Mouse (Mus musculus): ENCODE measurements around the gene Fbln7. TPM values are rescaled to one million over a fixed set of nuclear protein-coding genes. Genes with fewer than 3 reads are reported as not detected.

Fbln7 gene
- 2.2 and 2.9 TPM in 2 replicates for polyA plus RNA-seq (2014; fragmentation: Nextera tagmentation; extraction: Ambion mirVana)

DNA sequence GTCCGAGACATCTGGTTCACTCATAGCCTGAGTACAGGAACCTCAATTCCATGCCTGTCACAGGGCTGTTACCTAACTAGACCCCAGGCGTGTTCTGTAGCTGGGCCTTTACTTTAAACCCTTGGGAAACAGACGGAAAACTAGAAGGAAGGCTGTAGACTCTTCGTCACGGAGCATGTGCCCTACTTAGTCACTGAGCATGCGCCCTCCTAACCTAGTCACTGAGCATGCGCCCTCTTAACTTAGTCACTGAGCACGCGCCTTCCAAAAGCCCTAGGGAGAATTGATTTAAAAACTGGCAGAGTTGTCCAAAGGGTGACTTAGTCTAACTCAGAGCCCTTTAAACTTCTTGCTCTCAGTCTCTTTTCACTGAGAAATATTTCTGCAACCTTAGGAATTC is at the start of gene Fbln7:
Gene Fbln7, plus strand, starts transcription at position 346 of the 400 bp plus-strand sequence.
- WGBS, result 92% methylated on average over 9 of the region's 9 CpGs
- peak within 1 kb of the TSS; percentile 93 for H3K4me2 ChIP-seq (ENCODE audit: low read depth, low read length, severe bottlenecking)
- no peaks in the 10 kb centered on the region; the same call in 1 of the 2 replicates for H3K27me3 ChIP-seq (ENCODE audit: control insufficient read depth, insufficient read depth, low read length)
- H3K4me3 ChIP-seq (ENCODE audit: low read depth, low read length), result peak within 1 kb of the TSS; percentile 49
- no peak within 1 kb of the TSS for H3K27ac ChIP-seq (ENCODE audit: low read depth, low read length)
- no peaks in the 10 kb centered on the region for H3K36me3 ChIP-seq (ENCODE audit: control insufficient read depth, insufficient read depth, low read length)
- DNase-seq (ENCODE audit: low spot score) (no peak), ATAC-seq (replicated peaks; ENCODE audit: low FRiP score) (no peak)
- H3K9me3 ChIP-seq (ENCODE audit: control insufficient read depth, low read length), result no peaks in the 10 kb centered on the region
- peaks cover 5% of the 10 kb centered on the region; the same call in 1 of the 2 replicates for H3K4me1 ChIP-seq (replicated peaks; ENCODE audit: control insufficient read depth, insufficient read depth, low read length)
- peak within 1 kb of the TSS; percentile 63 for H3K9ac ChIP-seq (ENCODE audit: low read length)

DNA sequence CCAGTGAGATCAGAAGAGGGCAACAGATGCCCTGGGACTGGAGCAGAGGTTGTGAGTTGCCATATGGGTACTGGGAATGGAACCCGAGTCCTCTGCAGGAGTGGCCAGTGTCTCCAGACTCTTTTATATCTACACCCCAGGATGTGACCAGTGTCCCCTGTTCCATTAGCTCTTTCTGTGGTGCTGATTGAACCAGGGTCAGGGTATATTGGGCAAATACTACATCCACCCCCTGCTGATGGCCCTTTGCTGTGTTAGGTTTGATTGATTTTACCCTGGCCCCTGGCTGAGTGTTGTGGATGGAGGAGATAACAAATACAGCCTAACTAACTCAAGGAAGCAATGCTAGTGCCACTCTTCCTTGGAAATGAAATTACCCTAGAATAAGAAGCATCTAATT is 46.5 kb upstream of the Fbln7 start:
- H3K4me1 ChIP-seq (replicated peaks; ENCODE audit: control insufficient read depth, insufficient read depth, low read length), result no peaks in the 10 kb centered on the region
- H3K27me3 ChIP-seq (ENCODE audit: control insufficient read depth, insufficient read depth, low read length), result no peaks in the 10 kb centered on the region
- no peak overlapping the region for H3K4me2 ChIP-seq (ENCODE audit: low read depth, low read length, severe bottlenecking)
- no peaks in the 10 kb centered on the region for H3K36me3 ChIP-seq (ENCODE audit: control insufficient read depth, insufficient read depth, low read length)
- H3K27ac ChIP-seq (ENCODE audit: low read depth, low read length), result no peak overlapping the region
- 70% methylated on average over 1 of the region's 1 CpGs for WGBS
- no peak overlapping the region for H3K4me3 ChIP-seq (ENCODE audit: low read depth, low read length)
- H3K9ac ChIP-seq (ENCODE audit: low read length), result no peak overlapping the region
- ATAC-seq (replicated peaks; ENCODE audit: low FRiP score), result no peak
- no peaks in the 10 kb centered on the region for H3K9me3 ChIP-seq (ENCODE audit: control insufficient read depth, low read length)
- no peak for DNase-seq (ENCODE audit: low spot score)

DNA sequence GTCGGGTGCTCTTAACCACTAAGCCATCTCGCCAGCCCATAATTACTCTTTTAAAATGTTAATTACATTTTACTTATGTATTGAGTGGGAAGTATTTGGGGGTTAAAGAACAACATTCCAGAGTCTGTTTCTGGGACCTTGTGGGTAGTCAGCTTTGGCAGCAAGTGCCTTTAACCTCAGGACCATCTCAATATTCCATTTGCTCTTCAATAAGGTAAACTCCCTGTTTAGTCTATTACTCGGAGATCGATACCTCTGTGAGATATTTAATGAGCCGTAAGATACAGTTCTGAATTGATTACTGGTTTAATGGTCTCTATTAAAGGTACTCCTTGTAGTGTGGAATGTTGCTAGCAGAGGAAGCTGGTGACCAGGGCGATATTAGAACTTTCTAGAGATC is 45.9 kb upstream of the Fbln7 start:
- Histone ChIP-seq H3K4me3 (ENCODE audit: low read depth, low read length) (peak overlapping the region; percentile 80; the same call in 1 of the 2 replicates), H3K4me1 (replicated peaks; ENCODE audit: control insufficient read depth, insufficient read depth, low read length) (no peaks in the 10 kb centered on the region), H3K9me3 (ENCODE audit: control insufficient read depth, low read length) (no peaks in the 10 kb centered on the region), H3K27ac (ENCODE audit: low read depth, low read length) (no peak overlapping the region), H3K36me3 (ENCODE audit: control insufficient read depth, insufficient read depth, low read length) (no peaks in the 10 kb centered on the region), H3K27me3 (ENCODE audit: control insufficient read depth, insufficient read depth, low read length) (no peaks in the 10 kb centered on the region), H3K9ac (ENCODE audit: low read length) (no peak overlapping the region), H3K4me2 (ENCODE audit: low read depth, low read length, severe bottlenecking) (peak overlapping the region; percentile 57; the same call in 1 of the 2 replicates)
- ATAC-seq (replicated peaks; ENCODE audit: low FRiP score) (no peak), DNase-seq (ENCODE audit: low spot score) (no peak)
- 48% methylated on average over 6 of the region's 6 CpGs for WGBS

DNA sequence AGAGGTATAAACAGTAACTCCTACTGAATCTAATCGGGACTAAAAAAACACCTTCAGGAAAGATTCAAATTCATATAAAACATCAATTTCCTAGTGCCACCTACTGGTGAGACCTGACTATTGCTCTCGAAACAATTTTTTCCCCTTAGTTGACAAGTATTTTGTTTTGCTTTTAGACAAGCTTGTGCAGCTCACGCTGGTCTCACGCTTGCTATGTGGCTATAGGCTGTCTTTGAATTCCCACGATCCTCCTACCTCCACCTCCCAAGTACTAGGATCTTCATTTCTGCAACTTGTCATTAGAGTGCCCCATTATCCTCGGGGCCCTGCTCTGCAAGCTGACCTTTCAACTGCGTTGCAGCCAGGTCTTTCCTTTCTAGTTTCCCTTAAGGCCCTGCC is 45.4 kb upstream of the Fbln7 start:
- H3K4me3 ChIP-seq (ENCODE audit: low read depth, low read length), result peak overlapping the region; percentile 80
- under 1% methylated on average over 7 of the region's 7 CpGs for WGBS
- H3K9ac ChIP-seq (ENCODE audit: low read length), result no peak overlapping the region
- peak overlapping the region; percentile 57 for H3K4me2 ChIP-seq (ENCODE audit: low read depth, low read length, severe bottlenecking)
- no peaks in the 10 kb centered on the region for H3K27me3 ChIP-seq (ENCODE audit: control insufficient read depth, insufficient read depth, low read length)
- H3K4me1 ChIP-seq (replicated peaks; ENCODE audit: control insufficient read depth, insufficient read depth, low read length), result no peaks in the 10 kb centered on the region
- no peak for DNase-seq (ENCODE audit: low spot score)
- no peak; the same call in 1 of the 2 replicates for ATAC-seq (replicated peaks; ENCODE audit: low FRiP score)
- H3K27ac ChIP-seq (ENCODE audit: low read depth, low read length), result 0 out of 2 replicates have a peak overlapping the region, but pooled peaks have one; percentile 43
- no peaks in the 10 kb centered on the region for H3K36me3 ChIP-seq (ENCODE audit: control insufficient read depth, insufficient read depth, low read length)
- no peaks in the 10 kb centered on the region for H3K9me3 ChIP-seq (ENCODE audit: control insufficient read depth, low read length)

DNA sequence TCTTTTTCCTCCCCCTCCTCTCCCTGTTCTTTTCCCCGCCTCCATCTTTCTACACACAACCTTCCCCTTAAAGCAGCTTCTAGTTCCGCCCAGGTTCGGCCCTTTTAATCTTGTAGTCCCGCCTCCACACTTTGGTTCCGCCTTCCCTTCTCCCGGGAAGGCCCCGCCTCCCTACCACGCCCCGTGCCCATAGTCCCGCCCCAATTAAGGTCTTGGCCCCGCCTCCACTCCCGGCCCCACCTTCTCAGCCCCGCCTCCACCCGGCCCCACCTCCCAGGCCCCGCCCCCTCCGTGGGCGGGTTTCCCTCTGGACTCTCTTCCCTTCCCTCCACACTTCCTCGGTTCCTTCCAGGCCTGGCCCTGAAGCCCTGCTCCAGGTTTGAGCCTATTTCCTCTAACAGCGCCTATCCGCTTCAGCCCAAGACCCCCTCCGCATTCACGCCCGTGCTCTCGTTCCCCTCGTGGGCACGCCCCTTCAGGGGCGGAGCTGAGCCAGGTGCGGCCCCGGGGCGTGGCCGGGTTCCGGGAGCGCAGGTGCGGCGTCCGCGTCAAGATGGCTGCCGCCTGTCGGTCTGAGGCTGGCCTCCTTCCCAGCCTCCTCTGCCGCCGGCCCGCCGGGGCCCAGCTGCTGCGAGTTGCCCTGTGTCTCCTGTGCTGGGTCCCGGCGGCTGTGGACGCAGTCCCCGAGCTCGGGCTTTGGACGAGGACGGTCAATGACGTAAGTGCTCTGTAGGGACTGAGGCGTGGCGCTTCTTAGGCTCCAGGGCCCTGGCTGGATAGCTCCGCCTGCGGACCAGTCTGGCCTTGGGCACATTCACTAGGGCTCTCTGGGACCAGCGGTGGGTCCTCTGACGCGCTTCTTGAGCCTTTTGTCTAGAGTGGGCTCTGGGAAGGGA is 44.7 kb upstream of the Fbln7 start, which contains the start of gene Tmem87b:
Gene Tmem87b, plus strand, starts transcription at position 333 of the 896 bp plus-strand sequence.
- Histone ChIP-seq H3K4me1 (replicated peaks; ENCODE audit: control insufficient read depth, insufficient read depth, low read length) (no peaks in the 10 kb centered on the region), H3K4me3 (ENCODE audit: low read depth, low read length) (peak within 1 kb of the TSS; percentile 80), H3K9me3 (ENCODE audit: control insufficient read depth, low read length) (no peaks in the 10 kb centered on the region), H3K36me3 (ENCODE audit: control insufficient read depth, insufficient read depth, low read length) (no peaks in the 10 kb centered on the region), H3K27ac (ENCODE audit: low read depth, low read length) (peak within 1 kb of the TSS; percentile 94), H3K27me3 (ENCODE audit: control insufficient read depth, insufficient read depth, low read length) (no peaks in the 10 kb centered on the region), H3K4me2 (ENCODE audit: low read depth, low read length, severe bottlenecking) (peak within 1 kb of the TSS; percentile 57), H3K9ac (ENCODE audit: low read length) (peak within 1 kb of the TSS; percentile 84)
- WGBS, result under 1% methylated on average over 58 of the region's 59 CpGs
- DNase-seq (ENCODE audit: low spot score), result peak; percentile 99
- peak; percentile 91 for ATAC-seq (replicated peaks; ENCODE audit: low FRiP score)

DNA sequence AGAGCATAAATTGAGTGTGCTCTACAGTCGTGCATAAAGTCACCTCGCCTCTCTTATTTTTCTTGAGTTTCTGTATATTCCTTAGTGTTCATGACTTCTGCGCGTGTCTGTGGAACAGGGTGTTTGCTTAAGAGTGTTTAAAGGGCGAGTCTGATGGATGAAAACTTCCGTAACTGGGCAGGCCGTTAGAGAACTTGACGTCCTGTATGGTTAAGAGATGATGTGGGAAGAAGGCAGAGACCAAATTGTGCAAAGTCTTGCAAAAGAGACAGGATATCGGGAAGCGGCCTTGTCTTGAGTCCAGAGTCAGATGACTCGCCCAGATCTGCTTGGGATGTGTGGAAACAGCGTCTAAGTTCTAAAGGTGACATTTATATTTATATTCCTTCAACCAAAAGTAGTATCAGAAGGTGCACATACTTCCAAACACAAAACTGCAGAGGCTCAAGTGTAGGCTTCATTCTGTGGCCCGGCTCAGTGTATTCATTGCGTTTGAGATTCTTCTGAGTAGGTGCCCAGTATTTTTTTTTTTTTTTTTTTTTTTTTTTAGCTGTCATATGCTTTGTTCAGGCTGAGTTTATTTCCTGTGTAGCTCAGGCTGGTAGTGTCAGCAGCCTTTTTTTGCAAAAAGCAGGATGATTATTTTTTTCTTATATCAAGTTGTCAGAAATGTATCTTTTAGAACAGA is 43.7 kb upstream of the Fbln7 start:
- Histone ChIP-seq H3K4me1 (replicated peaks; ENCODE audit: control insufficient read depth, insufficient read depth, low read length) (no peaks in the 10 kb centered on the region), H3K4me2 (ENCODE audit: low read depth, low read length, severe bottlenecking) (peak overlapping the region; percentile 57), H3K27me3 (ENCODE audit: control insufficient read depth, insufficient read depth, low read length) (no peaks in the 10 kb centered on the region), H3K9me3 (ENCODE audit: control insufficient read depth, low read length) (no peaks in the 10 kb centered on the region), H3K27ac (ENCODE audit: low read depth, low read length) (peak overlapping the region; percentile 94), H3K9ac (ENCODE audit: low read length) (peak overlapping the region; percentile 84), H3K4me3 (ENCODE audit: low read depth, low read length) (peak overlapping the region; percentile 80), H3K36me3 (ENCODE audit: control insufficient read depth, insufficient read depth, low read length) (no peaks in the 10 kb centered on the region)
- ATAC-seq (replicated peaks; ENCODE audit: low FRiP score) (no peak), DNase-seq (ENCODE audit: low spot score) (no peak)
- 25% methylated on average over 14 of the region's 14 CpGs for WGBS

DNA sequence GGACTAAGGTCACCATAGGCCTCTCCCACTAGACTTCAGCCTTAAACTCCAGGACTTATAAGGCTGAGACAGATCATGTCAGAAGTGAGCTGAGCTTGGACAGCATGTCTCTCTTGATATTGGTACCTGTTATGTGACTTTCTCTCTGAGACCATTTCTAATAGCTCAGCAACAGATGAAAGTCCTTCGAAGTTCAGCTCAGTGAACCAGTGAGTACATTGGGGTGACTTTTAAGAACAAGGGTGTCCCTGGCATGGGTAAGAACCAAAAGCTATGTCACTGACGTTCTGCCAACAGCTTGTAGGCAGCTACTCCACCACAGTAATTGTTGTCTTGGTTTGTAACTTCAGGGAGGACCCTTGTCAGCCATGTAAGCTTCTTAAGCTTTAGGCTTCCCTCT is 42.1 kb upstream of the Fbln7 start:
- H3K36me3 ChIP-seq (ENCODE audit: control insufficient read depth, insufficient read depth, low read length), result no peaks in the 10 kb centered on the region
- no peak overlapping the region for H3K4me2 ChIP-seq (ENCODE audit: low read depth, low read length, severe bottlenecking)
- no peaks in the 10 kb centered on the region for H3K27me3 ChIP-seq (ENCODE audit: control insufficient read depth, insufficient read depth, low read length)
- ATAC-seq (replicated peaks; ENCODE audit: low FRiP score) (no peak), DNase-seq (ENCODE audit: low spot score) (no peak)
- no peak overlapping the region for H3K9ac ChIP-seq (ENCODE audit: low read length)
- no peak overlapping the region for H3K4me3 ChIP-seq (ENCODE audit: low read depth, low read length)
- H3K27ac ChIP-seq (ENCODE audit: low read depth, low read length), result no peak overlapping the region
- 92% methylated on average over 2 of the region's 2 CpGs for WGBS
- no peaks in the 10 kb centered on the region for H3K4me1 ChIP-seq (replicated peaks; ENCODE audit: control insufficient read depth, insufficient read depth, low read length)
- no peaks in the 10 kb centered on the region for H3K9me3 ChIP-seq (ENCODE audit: control insufficient read depth, low read length)

DNA sequence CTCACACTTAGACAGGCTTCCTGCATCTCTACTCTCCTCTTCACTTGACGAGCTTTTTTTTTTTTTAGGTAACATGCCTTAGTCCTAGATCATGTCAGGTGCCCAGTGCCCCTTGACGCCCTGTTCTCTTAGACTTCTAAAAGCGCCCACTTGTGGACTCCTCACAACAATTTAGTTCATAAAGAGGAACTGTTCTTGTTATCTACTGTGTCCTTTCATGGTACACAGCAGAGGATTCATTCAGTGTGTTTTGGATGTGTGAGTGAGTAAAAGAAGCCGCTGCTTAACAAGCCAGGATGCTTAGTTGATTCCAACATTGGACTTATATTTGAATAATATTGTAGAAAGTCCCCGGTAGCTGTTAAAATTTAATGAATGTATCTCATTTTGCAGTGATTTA is 38.9 kb upstream of the Fbln7 start:
- Histone ChIP-seq H3K4me3 (ENCODE audit: low read depth, low read length) (no peak overlapping the region), H3K36me3 (ENCODE audit: control insufficient read depth, insufficient read depth, low read length) (no peaks in the 10 kb centered on the region; the same call in 1 of the 2 replicates), H3K9me3 (ENCODE audit: control insufficient read depth, low read length) (no peaks in the 10 kb centered on the region), H3K4me1 (replicated peaks; ENCODE audit: control insufficient read depth, insufficient read depth, low read length) (no peaks in the 10 kb centered on the region), H3K27ac (ENCODE audit: low read depth, low read length) (no peak overlapping the region), H3K27me3 (ENCODE audit: control insufficient read depth, insufficient read depth, low read length) (no peaks in the 10 kb centered on the region), H3K9ac (ENCODE audit: low read length) (no peak overlapping the region), H3K4me2 (ENCODE audit: low read depth, low read length, severe bottlenecking) (no peak overlapping the region)
- WGBS, result 92% methylated on average over 5 of the region's 5 CpGs
- no peak for ATAC-seq (replicated peaks; ENCODE audit: low FRiP score)
- DNase-seq (ENCODE audit: low spot score), result no peak

Data from forebrain, embryonic 11.5 days (tissue).